Mouse (Mus musculus) MEL (cell line): ENCODE measurements around the gene Plekha5.

ENCODE experiments used
- CTCF ChIP-seq, 3 experiments: IDR thresholded peaks in 2 of 3; conservative IDR thresholded peaks in 1 of 3; 2 replicates each; pipeline ENCODE4 v1.5.1; 2011 to 2012; ENCODE audit warnings: low read length in 3 of 3, low read depth in 2 of 3, mild to moderate bottlenecking in 2 of 3, improper control_type of control experiment in 1 of 3, inconsistent platforms in 1 of 3, mixed read lengths in 1 of 3, moderate library complexity in 1 of 3; ENCODE audit not compliant: control insufficient read depth in 1 of 3, insufficient read depth in 1 of 3, poor library complexity in 1 of 3, severe bottlenecking in 1 of 3
- EP300 ChIP-seq, 2 experiments: IDR thresholded peaks; 2 replicates each; pipeline ENCODE4 v1.6.1; 2011; ENCODE audit warnings: improper control_type of control experiment in 2 of 2, low read length in 2 of 2, low read depth in 1 of 2, mild to moderate bottlenecking in 1 of 2
- MAX ChIP-seq: IDR thresholded peaks from 2 replicates; pipeline ENCODE4 v1.6.1; 2011; ENCODE audit warnings: low read length, improper control_type of control experiment
- SMC3 ChIP-seq: IDR thresholded peaks from 2 replicates; pipeline ENCODE4 v1.6.1; 2011; ENCODE audit warnings: low read depth, low read length, improper control_type of control experiment
- ZC3H11A ChIP-seq: IDR thresholded peaks from 2 replicates; pipeline ENCODE4 v1.6.1; 2012; ENCODE audit warnings: low read depth, mild to moderate bottlenecking, inconsistent platforms, low read length, improper control_type of control experiment

DNA sequence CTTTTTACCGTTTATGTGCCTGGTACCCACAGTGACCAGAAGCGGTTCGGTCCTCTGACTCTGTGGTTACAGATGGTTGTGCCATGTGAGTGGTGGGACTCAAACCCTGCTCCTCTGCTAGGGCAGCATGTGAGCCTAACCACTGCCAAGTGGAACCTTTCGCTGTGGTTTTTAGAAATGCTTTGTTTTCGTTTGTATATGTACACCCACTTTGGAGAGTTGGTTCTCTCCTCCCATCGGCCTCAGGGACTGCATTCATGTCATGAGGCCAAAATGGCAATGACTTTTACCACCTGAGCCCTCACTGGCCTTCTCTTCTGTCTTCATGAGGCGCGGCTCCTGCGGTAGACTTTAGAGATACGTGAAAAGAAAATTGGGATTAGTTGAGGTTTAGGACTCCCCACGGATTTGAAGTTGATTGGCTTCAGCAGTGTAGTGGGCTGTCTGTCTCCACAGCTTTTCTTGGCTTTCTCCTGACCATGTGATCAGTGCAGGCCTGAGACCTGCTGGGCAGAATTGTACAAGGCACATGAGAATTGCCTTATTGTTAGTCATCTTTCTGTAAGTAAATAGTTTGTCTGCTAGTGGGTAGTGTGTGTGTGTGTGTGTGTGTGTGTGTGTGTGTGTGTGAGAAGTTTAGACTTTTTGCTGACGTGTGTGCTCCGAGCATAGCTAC, 84.8 kb downstream of the Plekha5 start:
- TF ChIP-seq SMC3 (no peak), MAX (no peak), EP300 (IDR thresholded peaks at IDR 0.05; ENCODE audit: low read depth in 1 of 2, low read length in 2 of 2) (no peak), ZC3H11A (no peak), CTCF (IDR thresholded peaks at IDR 0.05 in 2 of 3, conservative IDR thresholded peaks at IDR 0.05 in 1 of 3; ENCODE audit: control insufficient read depth in 1 of 3, insufficient read depth in 1 of 3, low read depth in 2 of 3, low read length in 3 of 3, poor library complexity in 1 of 3, severe bottlenecking in 1 of 3) (no peak)
